Mouse (Mus musculus) telencephalon, adult 2 months (tissue): Measurements from ENCODE around the gene Apba1.

ENCODE experiments used
- DNase-seq: peaks from one replicate; pipeline ENCODE4 v3.0.0-alpha.2; 2011; ENCODE audit warnings: low read depth, low spot score

Apba1 gene

GRCm38 (mm10) chr19:23971391-23971790, 212.7 kb downstream of the Apba1 start:
- DNase-seq = no peak

GRCm38 (mm10) chr19:23972881-23973649, 214.4 kb downstream of the Apba1 start:
- DNase-seq = no peak

GRCm38 (mm10) chr19:23977901-23978443, 219.3 kb downstream of the Apba1 start:
- DNase-seq = no peak

- DNase-seq = peak; percentile 91
Measured at GRCm38 (mm10) chr19:23980598-23980997, 221.9 kb downstream of the Apba1 start.

GRCm38 (mm10) chr19:23984186-23984585, 225.5 kb downstream of the Apba1 start:
- DNase-seq = no peak

GRCm38 (mm10) chr19:23987291-23987690, 228.6 kb downstream of the Apba1 start:
- no peak for DNase-seq

- DNase-seq = no peak
Measured at GRCm38 (mm10) chr19:23988166-23988565, 229.5 kb downstream of the Apba1 start.

GRCm38 (mm10) chr19:23995766-23996399, 237.2 kb downstream of the Apba1 start:
- DNase-seq = no peak
